In genomic region chr13:46098131-46098530, GRCm38 (mm10) we compare ENCODE assay signal across 31 mouse cellular contexts.
DNase-seq lines count a peak whose midpoint lies in the region; ATAC-seq and TF ChIP-seq lines count a peak whose summit lies in the region.
"Had no signal": no experiment of that assay in that cellular context is flagged by ENCODE, and none has a peak within 500 bp of the region (broad histone marks: within the 10 kb centered on the region; RNA-seq: fewer than 3 reads in every experiment).

No protein-coding gene starts in this region.

- no peak overlapping the region for H3K4me3 ChIP-seq in embryonic fibroblast, embryonic 13.5 days (ENCODE audit: insufficient read depth, low read length)
- H3K4me3 ChIP-seq: embryonic facial prominence, embryonic 10.5 days; embryonic facial prominence, embryonic 15.5 days; hindbrain, embryonic 10.5 days; hindbrain, embryonic 15.5 days; kidney, embryonic 15.5 days; liver, embryonic 12.5 days; megakaryocyte, embryonic 14.5 days; midbrain, embryonic 15.5 days; neural tube, embryonic 15.5 days had no signal

- DNase-seq in left cerebral cortex, adult 18-20 months (ENCODE audit: low spot score in 2 of 2): peak; percentile 46 to 48
- no peak for DNase-seq in left cerebral cortex, adult 11 months (ENCODE audit: low spot score)
- DNase-seq in 3T3-L1 (ENCODE audit: low read depth, low spot score): peak; percentile 51
- peak; percentile 33 for DNase-seq in right cerebral cortex, postnatal 14 days
- DNase-seq in B cell, adult 2 months: no peak
- no peak for DNase-seq in layer of hippocampus, postnatal 36 days
- DNase-seq: adrenal gland, adult 8-10 months; cerebellum, adult 8-10 months; cerebellum, postnatal 25 days; gastrocnemius, postnatal 14 days; heart, postnatal 14 days; kidney, adult 11 months; kidney, postnatal 25 days; liver, postnatal 0 days; lung, postnatal 4 days; thymus, postnatal 14 days had no signal

- H3K27ac ChIP-seq in embryonic fibroblast, embryonic 13.5 days (ENCODE audit: insufficient read depth, low read length): 0 out of 2 replicates have a peak overlapping the region, but pooled peaks have one; percentile 39
- H3K27ac ChIP-seq: embryonic facial prominence, embryonic 10.5 days; embryonic facial prominence, embryonic 15.5 days; hindbrain, embryonic 10.5 days; hindbrain, embryonic 15.5 days; kidney, embryonic 15.5 days; liver, embryonic 12.5 days; midbrain, embryonic 15.5 days; neural tube, embryonic 15.5 days had no signal

- TF ChIP-seq POLR2A in embryonic fibroblast, embryonic 13.5 days (IDR thresholded peaks at IDR 0.05; ENCODE audit: low read depth, low read length): no peak

- peaks cover 7% of the 10 kb centered on the region for H3K4me1 ChIP-seq in embryonic fibroblast, embryonic 13.5 days (ENCODE audit: control insufficient read depth, insufficient read depth, low read length)
- H3K4me1 ChIP-seq: embryonic facial prominence, embryonic 15.5 days; kidney, embryonic 15.5 days; liver, embryonic 12.5 days; midbrain, embryonic 15.5 days; neural tube, embryonic 15.5 days had no signal

- no peak for TF ChIP-seq CTCF in embryonic fibroblast, embryonic 13.5 days (IDR thresholded peaks at IDR 0.05; ENCODE audit: borderline replicate concordance, insufficient read depth, low read length)

- ATAC-seq in megakaryocyte-erythroid progenitor cell, adult 5-6 weeks (replicated peaks; ENCODE audit: low FRiP score, low TSS enrichment, poor library complexity, severe bottlenecking): no peak
- ATAC-seq: activated CD4-positive, CD25-positive, alpha-beta regulatory T cell, adult 4 months; forebrain, embryonic 14.5 days; inflammation-experienced regulatory T-cells, adult 6 months; liver, embryonic 12.5 days; liver, postnatal 0 days; lung, postnatal 0 days; midbrain, embryonic 15.5 days had no signal

Comparison
In these comparisons a context has a peak if more than half of its experiments do, and no peak if none do; other contexts are left out.
1. DNase-seq: peak in left cerebral cortex, adult 18-20 months (2 of 2), 3T3-L1 (single experiment) and right cerebral cortex, postnatal 14 days (single experiment); none in left cerebral cortex, adult 11 months (single experiment), B cell, adult 2 months (0 of 2) and layer of hippocampus, postnatal 36 days (0 of 2).